Mouse (Mus musculus): ENCODE data around the gene Gabpb2.

Gene Gabpb2

DNA sequence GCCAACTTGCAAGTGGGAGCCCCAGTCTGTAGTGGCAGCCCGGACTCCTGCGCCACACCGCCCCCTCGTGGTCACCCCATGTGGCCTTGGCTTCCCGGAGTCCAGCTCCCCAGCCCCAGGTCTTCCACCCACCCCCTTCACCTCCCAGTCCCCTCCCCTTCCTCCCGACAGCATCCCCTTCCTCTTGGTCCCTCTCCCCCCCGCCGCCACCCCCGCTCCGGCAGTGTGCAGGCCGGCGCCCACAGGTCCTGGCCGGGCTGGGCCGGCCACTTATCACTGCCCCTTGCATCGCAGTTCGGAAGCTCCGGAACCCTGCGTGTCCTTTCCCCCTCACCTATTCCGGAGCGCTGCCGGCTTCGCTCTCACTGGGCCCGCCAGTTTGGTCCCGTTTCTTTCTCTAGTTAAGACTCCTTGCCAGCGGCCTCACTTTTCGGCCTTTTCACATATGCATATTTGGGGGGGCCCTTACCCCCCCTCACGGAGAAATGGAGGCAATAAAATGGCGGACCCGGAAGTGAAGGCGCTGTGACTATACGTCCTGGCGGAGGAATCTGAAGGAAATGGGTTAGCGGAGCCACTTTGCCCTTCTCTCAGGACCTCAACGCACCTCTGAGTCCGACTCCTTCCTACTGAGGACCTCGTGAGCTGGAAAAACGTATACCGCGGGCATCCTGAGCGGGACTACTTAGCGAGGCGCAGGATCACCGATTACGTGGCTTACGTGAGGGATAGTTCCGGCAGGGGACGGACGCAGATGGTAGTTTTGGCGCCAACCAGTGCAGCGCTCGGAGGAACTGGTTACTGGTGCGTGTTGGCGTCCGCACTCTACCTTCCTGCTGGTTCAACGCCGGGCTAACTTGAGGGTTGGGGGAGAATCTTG, at the start of gene Gabpb2:
TSS of gene Gabpb2 (minus strand) at position 662 of the 880 bp plus-strand sequence.
- peak; percentile 92 for DNase-seq

DNA sequence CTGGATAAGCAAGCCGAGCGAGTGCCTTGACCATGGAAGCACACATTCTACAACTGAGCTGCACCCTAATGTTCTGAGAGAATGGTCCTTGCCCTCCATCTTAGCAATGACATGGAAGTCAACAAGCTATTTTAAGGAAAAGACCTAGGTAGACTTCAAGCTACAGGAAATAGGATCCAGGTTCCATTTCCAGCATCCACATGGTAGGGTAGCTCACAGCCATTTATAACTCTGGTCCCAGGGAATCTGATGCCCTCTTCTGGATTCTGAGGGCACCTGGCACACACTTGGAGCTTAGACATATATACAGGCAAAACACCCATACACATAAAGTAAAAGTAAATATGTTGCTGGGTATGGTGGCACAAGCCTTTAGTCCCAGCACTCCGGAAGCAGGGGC, 48.3 kb upstream of the Gabpb2 start:
- DNase-seq = no peak

DNA sequence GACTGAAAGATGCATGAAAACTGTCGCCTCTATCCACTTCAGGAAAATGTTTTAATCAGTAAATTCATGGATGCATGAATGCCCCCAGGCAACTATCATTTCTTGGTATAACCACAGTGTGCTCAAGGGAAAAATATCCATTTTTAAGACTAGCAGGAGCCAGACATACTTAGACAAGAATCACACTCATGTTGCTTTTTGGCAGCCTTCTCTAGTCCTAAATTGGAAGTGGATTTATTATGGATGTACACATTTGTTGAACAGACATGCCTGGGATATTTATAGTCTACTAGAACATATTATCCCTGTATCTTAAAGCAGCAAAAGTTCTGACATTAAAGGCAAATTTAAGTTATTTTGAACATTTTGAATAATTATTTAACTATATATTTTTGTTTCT, 47.0 kb upstream of the Gabpb2 start:
- no peak for DNase-seq

DNA sequence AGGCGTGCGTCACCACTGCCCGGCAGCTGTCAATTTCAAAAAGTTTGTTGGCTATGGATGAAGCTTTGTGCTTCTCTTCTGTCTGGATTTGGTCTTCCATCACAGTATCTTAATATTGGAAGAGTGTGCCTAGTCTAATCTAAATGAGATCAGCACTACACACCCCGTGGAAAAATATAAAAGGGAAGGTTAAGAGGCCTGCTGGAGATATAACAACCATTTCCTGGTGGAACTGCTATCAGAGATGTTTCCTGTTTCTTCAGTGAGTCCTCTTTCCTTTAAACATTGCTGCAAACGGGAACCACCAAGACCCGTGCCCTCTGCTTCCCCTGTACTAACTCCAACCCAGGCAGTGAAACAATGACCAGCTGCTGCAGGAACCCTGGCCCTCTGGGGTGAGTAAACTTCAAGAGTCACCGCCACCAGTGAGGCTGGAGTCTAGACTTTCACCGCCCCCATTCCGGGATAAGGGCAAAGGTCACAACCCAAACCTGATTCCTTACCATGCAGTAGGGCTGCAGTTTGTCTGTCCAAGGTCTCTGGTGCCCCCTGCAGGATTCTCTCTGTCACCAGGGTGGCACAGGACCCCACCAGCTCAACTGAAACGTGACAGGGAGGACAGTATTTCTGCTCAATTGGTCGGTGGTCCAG, 45.5 kb upstream of the Gabpb2 start:
- no peak for DNase-seq

- DNase-seq = no peak
Measured at GRCm38 (mm10) chr3:95261975-95262374, 44.3 kb upstream of the Gabpb2 start.

DNA sequence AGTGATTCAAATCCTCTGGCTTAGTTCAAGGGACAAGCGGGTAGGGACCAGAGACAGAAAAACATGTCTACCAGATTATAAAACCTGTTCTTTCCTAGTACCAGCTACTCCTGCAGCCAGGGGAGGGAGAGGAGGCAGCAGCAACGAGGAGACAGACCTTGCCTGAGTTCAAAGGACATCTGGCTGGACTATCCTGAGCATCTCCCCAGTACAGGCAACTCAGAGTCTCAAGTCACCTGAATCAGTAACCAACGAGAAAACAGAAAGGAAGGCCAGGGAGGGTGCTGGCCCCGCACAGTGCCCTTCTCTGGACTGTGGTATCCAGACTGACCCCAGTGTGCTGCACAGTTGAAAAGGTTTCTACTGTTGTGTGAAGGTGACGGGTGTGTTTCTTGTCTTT, 39.2 kb upstream of the Gabpb2 start:
- DNase-seq = no peak

- DNase-seq = no peak
Measured at GRCm38 (mm10) chr3:95250783-95251424, 33.2 kb upstream of the Gabpb2 start, which contains the start of gene Bnipl. Gene Bnipl, minus strand, starts transcription at chr3:95251193.

DNA sequence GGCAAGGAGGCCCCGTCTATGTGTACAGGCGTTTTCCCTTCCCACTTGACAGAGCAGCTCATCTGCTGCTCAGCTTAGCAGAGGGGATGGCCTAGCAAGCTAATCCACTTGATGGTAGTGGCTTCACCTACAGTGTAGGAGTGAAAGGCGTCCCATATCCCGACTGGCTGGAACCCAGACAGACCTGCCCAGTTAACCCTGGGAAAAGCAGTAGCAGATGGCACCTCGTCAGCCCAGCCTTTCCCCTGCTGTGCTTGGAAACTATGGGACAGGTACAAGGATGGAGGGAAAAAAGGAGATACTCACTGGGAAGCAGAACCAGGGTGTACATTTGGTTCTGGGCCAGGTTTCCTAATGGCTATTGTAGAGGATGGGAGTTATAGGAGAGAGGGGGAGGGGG, 32.6 kb upstream of the Gabpb2 start:
- DNase-seq = peak; percentile 83

GRCm38 (mm10) chr3:95247660-95248336, 30.1 kb upstream of the Gabpb2 start:
- DNase-seq = no peak

DNA sequence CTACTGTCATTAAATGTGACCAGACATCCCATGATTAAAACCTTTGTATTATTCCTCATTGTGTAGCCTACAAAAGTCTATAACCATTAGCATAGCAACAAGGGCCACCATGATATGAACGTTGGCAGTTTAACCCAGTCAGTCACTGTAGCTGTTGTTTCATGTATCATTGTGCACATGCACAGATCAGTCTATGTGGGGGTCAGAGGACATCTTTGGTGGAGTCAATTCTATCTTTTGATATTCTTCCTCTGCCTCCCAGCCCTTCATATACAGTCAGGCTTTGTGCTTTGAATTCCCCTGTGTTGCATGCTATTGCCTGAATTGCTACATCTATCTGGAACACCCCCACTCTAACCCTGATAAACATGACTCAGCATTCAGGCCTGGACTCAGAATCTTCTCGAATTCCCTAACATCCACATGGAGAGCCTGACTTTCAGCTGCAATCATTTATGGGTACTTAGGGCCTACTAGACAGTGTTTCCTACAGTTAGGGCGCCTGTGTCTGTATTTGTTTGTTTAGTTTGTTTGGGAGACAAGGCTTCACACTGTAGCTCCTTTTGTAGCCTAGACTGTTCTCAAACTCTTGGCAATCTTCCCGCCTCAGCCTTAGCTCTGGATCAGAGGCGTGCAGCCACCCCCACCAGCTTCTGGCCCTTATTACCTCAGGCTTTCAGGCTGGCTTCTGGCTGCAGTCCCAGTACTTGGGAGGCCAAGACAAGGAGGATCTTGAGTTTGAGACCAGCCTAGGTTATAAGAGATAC, 28.9 kb upstream of the Gabpb2 start:
- peak; percentile 47 for DNase-seq

- no peak for DNase-seq
Measured at GRCm38 (mm10) chr3:95243086-95243485, 25.4 kb upstream of the Gabpb2 start.

- DNase-seq = no peak
Measured at GRCm38 (mm10) chr3:95241498-95241897, 23.8 kb upstream of the Gabpb2 start, which contains the start of gene Gm128. Gene Gm128, minus strand, starts transcription at chr3:95241598.

DNA sequence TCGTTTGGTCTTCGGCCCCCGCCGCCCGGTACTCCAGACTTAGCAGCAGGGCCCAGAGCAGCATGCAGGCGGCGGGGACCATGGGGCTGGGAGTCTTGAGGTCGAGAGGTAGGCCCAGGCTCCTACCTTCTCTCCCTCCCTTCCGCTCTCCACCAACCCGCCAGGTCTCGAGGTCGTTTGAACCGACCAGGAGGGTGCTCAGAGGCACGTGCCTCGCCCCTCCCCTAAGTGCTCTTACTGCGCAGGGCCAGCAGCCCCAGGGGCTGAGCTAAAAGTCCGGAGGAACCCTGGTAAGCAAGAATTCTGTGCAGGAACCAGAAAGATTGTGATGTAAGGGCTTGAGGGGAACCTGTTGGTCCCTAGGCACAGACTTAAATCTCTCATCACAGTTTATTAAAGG, 23.2 kb upstream of the Gabpb2 start:
- DNase-seq = no peak

DNA sequence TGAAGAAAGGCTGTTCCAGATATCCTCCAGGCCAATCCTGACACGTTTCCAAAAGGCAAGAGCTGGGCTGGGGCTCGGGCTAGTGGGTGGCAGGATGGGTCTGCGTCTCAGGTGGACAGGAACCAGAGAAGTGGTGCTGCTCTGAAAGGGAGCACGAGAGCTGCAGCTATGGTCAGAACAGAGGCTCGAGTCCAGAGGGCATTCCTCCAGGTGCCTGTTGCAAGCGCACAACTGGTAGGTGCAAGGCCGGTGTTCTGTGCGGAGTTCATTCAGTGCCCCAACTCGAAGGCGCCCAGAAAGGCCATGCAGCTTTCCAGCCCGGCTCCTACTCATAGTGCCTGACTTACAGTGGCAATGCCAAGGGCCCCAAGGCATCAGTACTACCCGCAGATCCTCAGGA, 22.3 kb upstream of the Gabpb2 start:
- DNase-seq = no peak

GRCm38 (mm10) chr3:95239022-95239421, 21.3 kb upstream of the Gabpb2 start:
- no peak for DNase-seq

GRCm38 (mm10) chr3:95237541-95238099, 19.9 kb upstream of the Gabpb2 start:
- no peak for DNase-seq

- no peak for DNase-seq
Measured at GRCm38 (mm10) chr3:95235386-95236301, 17.9 kb upstream of the Gabpb2 start.

- no peak for DNase-seq
Measured at GRCm38 (mm10) chr3:95233303-95233980, 15.7 kb upstream of the Gabpb2 start.

GRCm38 (mm10) chr3:95232771-95233170, 15.1 kb upstream of the Gabpb2 start:
- no peak for DNase-seq
